Mouse (Mus musculus): ENCODE measurements around the gene Col4a4. TPM values are rescaled to one million over a fixed set of nuclear protein-coding genes. Genes with fewer than 3 reads are reported as not detected.

The Col4a4 gene
- polyA plus RNA-seq, 2 experiments, result 0.14 to 0.18 TPM

GRCm38 (mm10) chr1:82629495-82629894, 42.8 kb upstream of the Col4a4 start:
- Histone ChIP-seq H3K36me3 (ENCODE audit: control insufficient read depth, insufficient read depth, low read length) (no peaks in the 10 kb centered on the region), H3K27ac (replicated peaks; ENCODE audit: low read depth, low read length) (no peak overlapping the region), H3K9ac (ENCODE audit: low read depth, low read length, severe bottlenecking) (no peak overlapping the region), H3K4me1 (ENCODE audit: control insufficient read depth, insufficient read depth, low read length) (no peaks in the 10 kb centered on the region), H3K4me2 (replicated peaks; ENCODE audit: low read depth, low read length, severe bottlenecking) (no peak overlapping the region), H3K27me3 (ENCODE audit: control insufficient read depth, insufficient read depth, low read length) (no peaks in the 10 kb centered on the region), H3K4me3 (replicated peaks; ENCODE audit: low read length) (no peak overlapping the region), H3K9me3 (ENCODE audit: control insufficient read depth, low read length) (no peaks in the 10 kb centered on the region)
- ATAC-seq (ENCODE audit: low FRiP score, low read depth) (no peak), DNase-seq (ENCODE audit: low spot score) (no peak)
- no peak for TF ChIP-seq POLR2A (IDR thresholded peaks at IDR 0.05; ENCODE audit: borderline replicate concordance, extremely low read depth, insufficient read depth, insufficient read length)
- WGBS, result 74% methylated on average over 5 of the region's 5 CpGs

GRCm38 (mm10) chr1:82627652-82628051, 41.0 kb upstream of the Col4a4 start:
- no peak overlapping the region for H3K4me2 ChIP-seq (replicated peaks; ENCODE audit: low read depth, low read length, severe bottlenecking)
- DNase-seq (ENCODE audit: low spot score), result no peak
- no peak overlapping the region for H3K4me3 ChIP-seq (replicated peaks; ENCODE audit: low read length)
- H3K27me3 ChIP-seq (ENCODE audit: control insufficient read depth, insufficient read depth, low read length), result no peaks in the 10 kb centered on the region
- no peaks in the 10 kb centered on the region for H3K9me3 ChIP-seq (ENCODE audit: control insufficient read depth, low read length)
- no peak for ATAC-seq (ENCODE audit: low FRiP score, low read depth)
- no peaks in the 10 kb centered on the region for H3K36me3 ChIP-seq (ENCODE audit: control insufficient read depth, insufficient read depth, low read length)
- H3K4me1 ChIP-seq (ENCODE audit: control insufficient read depth, insufficient read depth, low read length), result no peaks in the 10 kb centered on the region
- WGBS, result 76% methylated on average over 4 of the region's 4 CpGs
- no peak overlapping the region for H3K27ac ChIP-seq (replicated peaks; ENCODE audit: low read depth, low read length)
- no peak for TF ChIP-seq POLR2A (IDR thresholded peaks at IDR 0.05; ENCODE audit: borderline replicate concordance, extremely low read depth, insufficient read depth, insufficient read length)
- no peak overlapping the region for H3K9ac ChIP-seq (ENCODE audit: low read depth, low read length, severe bottlenecking)

- Histone ChIP-seq H3K36me3 (ENCODE audit: control insufficient read depth, insufficient read depth, low read length) (no peaks in the 10 kb centered on the region), H3K9ac (ENCODE audit: low read depth, low read length, severe bottlenecking) (no peak overlapping the region), H3K4me1 (ENCODE audit: control insufficient read depth, insufficient read depth, low read length) (no peaks in the 10 kb centered on the region), H3K4me2 (replicated peaks; ENCODE audit: low read depth, low read length, severe bottlenecking) (no peak overlapping the region), H3K27me3 (ENCODE audit: control insufficient read depth, insufficient read depth, low read length) (no peaks in the 10 kb centered on the region), H3K9me3 (ENCODE audit: control insufficient read depth, low read length) (no peaks in the 10 kb centered on the region), H3K27ac (replicated peaks; ENCODE audit: low read depth, low read length) (no peak overlapping the region), H3K4me3 (replicated peaks; ENCODE audit: low read length) (no peak overlapping the region)
- 84% methylated on average over 2 of the region's 2 CpGs for WGBS
- no peak for TF ChIP-seq POLR2A (IDR thresholded peaks at IDR 0.05; ENCODE audit: borderline replicate concordance, extremely low read depth, insufficient read depth, insufficient read length)
- DNase-seq (ENCODE audit: low spot score) (no peak), ATAC-seq (ENCODE audit: low FRiP score, low read depth) (no peak)
Measured at GRCm38 (mm10) chr1:82625474-82625873, 38.8 kb upstream of the Col4a4 start.

DNA sequence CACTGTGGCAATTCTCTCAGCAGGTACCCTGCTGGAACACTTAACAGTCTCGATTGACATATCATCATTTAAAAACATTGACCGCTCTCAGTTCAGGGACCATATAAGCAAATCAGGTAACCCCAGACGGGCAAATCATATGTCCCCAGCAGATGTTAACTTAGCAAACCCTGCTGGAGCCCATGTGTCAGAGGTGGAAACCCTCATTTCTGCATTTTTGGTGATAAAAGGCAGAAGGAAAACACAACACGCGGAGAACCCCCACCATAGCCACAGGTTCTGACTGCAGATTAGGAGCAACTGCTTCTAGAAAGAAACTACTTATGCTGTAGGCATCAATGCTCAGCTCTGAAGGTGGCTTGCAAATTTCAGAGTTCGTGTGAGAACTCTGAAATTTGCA, 38.3 kb upstream of the Col4a4 start:
- Histone ChIP-seq H3K36me3 (ENCODE audit: control insufficient read depth, insufficient read depth, low read length) (no peaks in the 10 kb centered on the region), H3K27me3 (ENCODE audit: control insufficient read depth, insufficient read depth, low read length) (no peaks in the 10 kb centered on the region), H3K4me1 (ENCODE audit: control insufficient read depth, insufficient read depth, low read length) (no peaks in the 10 kb centered on the region), H3K4me3 (replicated peaks; ENCODE audit: low read length) (no peak overlapping the region), H3K27ac (replicated peaks; ENCODE audit: low read depth, low read length) (no peak overlapping the region), H3K9ac (ENCODE audit: low read depth, low read length, severe bottlenecking) (no peak overlapping the region), H3K9me3 (ENCODE audit: control insufficient read depth, low read length) (no peaks in the 10 kb centered on the region), H3K4me2 (replicated peaks; ENCODE audit: low read depth, low read length, severe bottlenecking) (no peak overlapping the region)
- no peak for TF ChIP-seq POLR2A (IDR thresholded peaks at IDR 0.05; ENCODE audit: borderline replicate concordance, extremely low read depth, insufficient read depth, insufficient read length)
- DNase-seq (ENCODE audit: low spot score) (no peak), ATAC-seq (ENCODE audit: low FRiP score, low read depth) (no peak)
- WGBS, result 71% methylated on average over 6 of the region's 6 CpGs

GRCm38 (mm10) chr1:82619981-82620380, 33.3 kb upstream of the Col4a4 start:
- DNase-seq (ENCODE audit: low spot score) (no peak), ATAC-seq (ENCODE audit: low FRiP score, low read depth) (no peak)
- no peaks in the 10 kb centered on the region for H3K27me3 ChIP-seq (ENCODE audit: control insufficient read depth, insufficient read depth, low read length)
- H3K36me3 ChIP-seq (ENCODE audit: control insufficient read depth, insufficient read depth, low read length), result no peaks in the 10 kb centered on the region
- no peak overlapping the region for H3K4me3 ChIP-seq (replicated peaks; ENCODE audit: low read length)
- H3K9me3 ChIP-seq (ENCODE audit: control insufficient read depth, low read length), result no peaks in the 10 kb centered on the region
- H3K4me1 ChIP-seq (ENCODE audit: control insufficient read depth, insufficient read depth, low read length), result no peaks in the 10 kb centered on the region
- H3K9ac ChIP-seq (ENCODE audit: low read depth, low read length, severe bottlenecking), result no peak overlapping the region
- WGBS, result 91% methylated on average over 5 of the region's 5 CpGs
- H3K27ac ChIP-seq (replicated peaks; ENCODE audit: low read depth, low read length), result no peak overlapping the region
- TF ChIP-seq POLR2A (IDR thresholded peaks at IDR 0.05; ENCODE audit: borderline replicate concordance, extremely low read depth, insufficient read depth, insufficient read length), result no peak
- H3K4me2 ChIP-seq (replicated peaks; ENCODE audit: low read depth, low read length, severe bottlenecking), result no peak overlapping the region

GRCm38 (mm10) chr1:82618592-82618991, 31.9 kb upstream of the Col4a4 start:
- H3K36me3 ChIP-seq (ENCODE audit: control insufficient read depth, insufficient read depth, low read length), result no peaks in the 10 kb centered on the region
- 84% methylated on average over 5 of the region's 5 CpGs for WGBS
- no peak for ATAC-seq (ENCODE audit: low FRiP score, low read depth)
- H3K27ac ChIP-seq (replicated peaks; ENCODE audit: low read depth, low read length), result no peak overlapping the region
- TF ChIP-seq POLR2A (IDR thresholded peaks at IDR 0.05; ENCODE audit: borderline replicate concordance, extremely low read depth, insufficient read depth, insufficient read length), result no peak
- H3K9me3 ChIP-seq (ENCODE audit: control insufficient read depth, low read length), result no peaks in the 10 kb centered on the region
- no peak overlapping the region for H3K4me3 ChIP-seq (replicated peaks; ENCODE audit: low read length)
- no peak for DNase-seq (ENCODE audit: low spot score)
- H3K9ac ChIP-seq (ENCODE audit: low read depth, low read length, severe bottlenecking), result no peak overlapping the region
- no peaks in the 10 kb centered on the region for H3K27me3 ChIP-seq (ENCODE audit: control insufficient read depth, insufficient read depth, low read length)
- H3K4me1 ChIP-seq (ENCODE audit: control insufficient read depth, insufficient read depth, low read length), result no peaks in the 10 kb centered on the region
- no peak overlapping the region for H3K4me2 ChIP-seq (replicated peaks; ENCODE audit: low read depth, low read length, severe bottlenecking)

Data from limb, embryonic 14.5 days (tissue).